Mouse (Mus musculus) heart, postnatal 0 days (tissue): ENCODE data around the gene Tulp1. TPM values are rescaled to one million over a fixed set of nuclear protein-coding genes. Genes with fewer than 3 reads are reported as not detected.
A peak's percentile ranks its signal among the peaks of the same experiment; 100 is the strongest.
"Not testable (repeated sequence)": the region's sequence is repeated elsewhere in the genome, so short reads cannot be mapped to it uniquely, and the experiment has no call there.

ENCODE experiments used
- ATAC-seq: fragments of 200-750 bp; cut with Nextera tagmentation; 2 replicates; pipeline ENCODE4 v1.8.0; 2017; ENCODE audit warnings: low read depth, moderate number of reproducible peaks, moderate library complexity; ENCODE audit not compliant: insufficient read depth
- DNase-seq: peaks from one replicate; pipeline ENCODE4 v3.0.0-alpha.2; 2016; ENCODE audit warnings: low spot score
- H3K27ac ChIP-seq: fragments of 300-500 bp; sonication (generic); 2 replicates; pipeline ENCODE4 v1.5.1; 2014; ENCODE audit warnings: low read depth, mild to moderate bottlenecking
- H3K27me3 ChIP-seq: fragments of 300-500 bp; sonication (generic); 2 replicates; pipeline ENCODE4 v1.6.1; 2014; ENCODE audit warnings: low read length, mixed read lengths; ENCODE audit not compliant: control insufficient read depth, insufficient read depth
- H3K36me3 ChIP-seq: fragments of 300-500 bp; sonication (generic); replicated peaks from 2 replicates; pipeline ENCODE4 v1.6.1; 2014; ENCODE audit warnings: low read length, mixed read lengths; ENCODE audit not compliant: control insufficient read depth, insufficient read depth
- H3K4me1 ChIP-seq: fragments of 300-500 bp; sonication (generic); 2 replicates; pipeline ENCODE4 v1.6.1; 2014; ENCODE audit warnings: antibody characterized with exemption; ENCODE audit not compliant: control insufficient read depth, insufficient read depth
- H3K4me2 ChIP-seq: fragments of 300-500 bp; sonication (generic); 2 replicates; pipeline ENCODE4 v1.6.1; 2014; ENCODE audit warnings: low read depth, mild to moderate bottlenecking, low read length, moderate library complexity
- H3K4me3 ChIP-seq: fragments of 300-500 bp; sonication (generic); 2 replicates; pipeline ENCODE4 v1.5.1; 2014; ENCODE audit warnings: low read depth, low read length
- H3K9ac ChIP-seq: fragments of 300-500 bp; sonication (generic); replicated peaks from 2 replicates; pipeline ENCODE4 v1.6.1; 2014; ENCODE audit warnings: low read depth, low read length, mixed read lengths
- H3K9me3 ChIP-seq: fragments of 300-500 bp; sonication (generic); replicated peaks from 2 replicates; pipeline ENCODE4 v1.6.1; 2016; ENCODE audit warnings: low read length; ENCODE audit not compliant: control insufficient read depth
- CTCF ChIP-seq: IDR thresholded peaks from 2 replicates; pipeline ENCODE4 v1.5.1; 2016; ENCODE audit warnings: antibody characterized with exemption, control low read depth, low read depth
- EP300 ChIP-seq: IDR thresholded peaks from 2 replicates; pipeline ENCODE4 v1.6.1; 2016; ENCODE audit warnings: antibody characterized with exemption, low read depth
- WGBS: fragments of 180-500 bp; shearing (Covaris S2); extraction: QIAGEN DNeasy Blood & Tissue Kit; methylation state at CpG from one replicate; pipeline ENCODE4 v1.1.7; 2014; 5-methylcytosine and 5-hydroxymethylcytosine counted together
- polyA plus RNA-seq: library from polyadenylated mRNA; unstranded; fragments of >200 nt; fragmentation: Nextera tagmentation; extraction: Ambion mirVana; gene quantifications from 2 replicates; pipeline ENCODE4 v1.2.1, GENCODE M21; 2015
- total RNA-seq: library from RNA; depleted of rRNA; stranded (reverse); fragments of >200 nt; gene quantifications from 2 replicates; pipeline ENCODE4 v1.2.3, GENCODE M21; 2014; ENCODE audit warnings: low replicate concordance

Tulp1 gene
- total and polyA plus RNA-seq, 2 experiments from 2014 or later: 0.61 to 1.3 TPM

GRCm38 (mm10) chr17:28368449-28368848 is 3.4 kb upstream of the Tulp1 start:
- peak; percentile 71 for DNase-seq
- H3K36me3 ChIP-seq: no peaks in the 10 kb centered on the region

GRCm38 (mm10) chr17:28363507-28363906 is 1.5 kb downstream of the Tulp1 start:
- H3K27ac ChIP-seq: no peak overlapping the region
- WGBS: 26% methylated on average over 6 of the region's 6 CpGs

More at GRCm38 (mm10) chr17:28368449-28368848, 3.4 kb upstream of the Tulp1 start:
- Histone ChIP-seq H3K4me1 (peaks cover 5% of the 10 kb centered on the region; the same call in 1 of the 2 replicates), H3K4me3 (no peak overlapping the region), H3K27ac (no peak overlapping the region), H3K9ac (no peak overlapping the region), H3K9me3 (no peaks in the 10 kb centered on the region), H3K27me3 (peaks cover 25% of the 10 kb centered on the region), H3K4me2 (0 out of 2 replicates have a peak overlapping the region, but pooled peaks have one; percentile 7)
- 4% methylated on average over 13 of the region's 13 CpGs for WGBS
- ATAC-seq: peak; percentile 54
- TF ChIP-seq CTCF (peak; percentile 79), EP300 (no peak)

GRCm38 (mm10) chr17:28362653-28363292 is 2.2 kb downstream of the Tulp1 start:
- Histone ChIP-seq H3K36me3 (no peaks in the 10 kb centered on the region), H3K9me3 (no peaks in the 10 kb centered on the region), H3K9ac (0 out of 2 replicates have a peak overlapping the region, but pooled peaks have one; percentile 25), H3K4me2 (peak overlapping the region; percentile 58), H3K4me1 (peaks cover 11% of the 10 kb centered on the region; the same call in 1 of the 2 replicates), H3K4me3 (peak overlapping the region; percentile 33), H3K27ac (0 out of 2 replicates have a peak overlapping the region, but pooled peaks have one; percentile 1), H3K27me3 (peaks cover 72% of the 10 kb centered on the region)
- DNase-seq (no peak), ATAC-seq (no peak)
- TF ChIP-seq EP300 (no peak), CTCF (no peak)
- 3% methylated on average over 25 of the region's 25 CpGs for WGBS

More at GRCm38 (mm10) chr17:28363507-28363906, 1.5 kb downstream of the Tulp1 start:
- Histone ChIP-seq H3K9ac (0 out of 2 replicates have a peak overlapping the region, but pooled peaks have one; percentile 18), H3K4me2 (0 out of 2 replicates have a peak overlapping the region, but pooled peaks have one; percentile 58), H3K4me1 (peaks cover 11% of the 10 kb centered on the region; the same call in 1 of the 2 replicates), H3K27me3 (peaks cover 65% of the 10 kb centered on the region), H3K36me3 (no peaks in the 10 kb centered on the region), H3K4me3 (peak overlapping the region; percentile 33), H3K9me3 (no peaks in the 10 kb centered on the region)
- TF ChIP-seq EP300 (no peak), CTCF (no peak)
- ATAC-seq (no peak), DNase-seq (no peak)

- TF ChIP-seq CTCF: no peak
- no peak for TF ChIP-seq EP300
- Histone ChIP-seq H3K27ac (no peak overlapping the region), H3K9me3 (no peaks in the 10 kb centered on the region), H3K4me3 (peak overlapping the region; percentile 33), H3K9ac (0 out of 2 replicates have a peak overlapping the region, but pooled peaks have one; percentile 25), H3K4me2 (peak overlapping the region; percentile 58), H3K4me1 (peaks cover 11% of the 10 kb centered on the region; the same call in 1 of the 2 replicates), H3K36me3 (no peaks in the 10 kb centered on the region), H3K27me3 (peaks cover 76% of the 10 kb centered on the region)
- no peak for DNase-seq
- ATAC-seq: no peak
- WGBS: 40% methylated on average over 11 of the region's 11 CpGs
These were observed 2.9 kb downstream of the Tulp1 start for GRCm38 (mm10) chr17:28361921-28362652.

GRCm38 (mm10) chr17:28360531-28361277 is 4.3 kb downstream of the Tulp1 start:
- no peak overlapping the region for H3K27ac ChIP-seq
- no peak overlapping the region for H3K9ac ChIP-seq
- no peak for TF ChIP-seq CTCF
- TF ChIP-seq EP300: no peak
- peaks cover 82% of the 10 kb centered on the region for H3K27me3 ChIP-seq
- no peaks in the 10 kb centered on the region for H3K36me3 ChIP-seq
- no peak overlapping the region for H3K4me3 ChIP-seq
- peaks cover 16% of the 10 kb centered on the region; the same call in 1 of the 2 replicates for H3K4me1 ChIP-seq
- WGBS: 76% methylated on average over 9 of the region's 9 CpGs
- H3K9me3 ChIP-seq: no peaks in the 10 kb centered on the region
- DNase-seq (no peak), ATAC-seq (no peak)
- H3K4me2 ChIP-seq: no peak overlapping the region

- not testable (repeated sequence) for H3K9me3 ChIP-seq, H3K36me3 ChIP-seq, H3K27ac ChIP-seq, ATAC-seq, H3K4me3 ChIP-seq, H3K9ac ChIP-seq, DNase-seq, H3K4me2 ChIP-seq
- WGBS: 24% methylated on average over 22 of the region's 24 CpGs
- Histone ChIP-seq H3K27me3 (peaks cover 71% of the 10 kb centered on the region), H3K4me1 (0 out of 2 replicates have a peak, but pooled peaks cover 11% of the 10 kb centered on the region)
These were observed 6.3 kb downstream of the Tulp1 start for GRCm38 (mm10) chr17:28358576-28359261.
